Mouse (Mus musculus) neural tube, embryonic 11.5 days (tissue): ENCODE measurements at regions not wholly inside any gene's neighbourhood (a gene's known extent, or its start where the extent isn't known, plus 50 kb on each side); places are given as distances from the start of the nearest gene placed in this dataset.

Experiments
- ATAC-seq: fragments of 200-750 bp; cut with Nextera tagmentation; 2 replicates; pipeline ENCODE4 v1.8.0; 2017; ENCODE audit warnings: moderate number of reproducible peaks, mild to moderate bottlenecking, moderate TSS enrichment, moderate library complexity; ENCODE audit not compliant: insufficient read depth, low FRiP score, low TSS enrichment
- DNase-seq: peaks from one replicate; pipeline ENCODE4 v3.0.0-alpha.2; 2015; ENCODE audit warnings: low spot score
- H3K27ac ChIP-seq: fragments of 300-500 bp; sonication (generic); 2 replicates; pipeline ENCODE4 v1.5.1; 2014; ENCODE audit warnings: low read depth, mild to moderate bottlenecking, low read length
- H3K27me3 ChIP-seq: fragments of 300-500 bp; sonication (generic); 2 replicates; pipeline ENCODE4 v1.6.1; 2014; ENCODE audit warnings: mild to moderate bottlenecking, low read length, mixed read lengths; ENCODE audit not compliant: control insufficient read depth, insufficient read depth
- H3K36me3 ChIP-seq: fragments of 300-500 bp; sonication (generic); 2 replicates; pipeline ENCODE4 v1.6.1; 2014; ENCODE audit warnings: mild to moderate bottlenecking, low read length, moderate library complexity, mixed read lengths; ENCODE audit not compliant: control insufficient read depth, insufficient read depth
- H3K4me1 ChIP-seq: fragments of 300-500 bp; sonication (generic); 2 replicates; pipeline ENCODE4 v1.6.1; 2014; ENCODE audit warnings: low read length, mixed read lengths; ENCODE audit not compliant: control insufficient read depth, insufficient read depth
- H3K4me2 ChIP-seq: fragments of 300-500 bp; sonication (generic); 2 replicates; pipeline ENCODE4 v1.6.1; 2014; ENCODE audit warnings: low read depth, mild to moderate bottlenecking, moderate library complexity
- H3K4me3 ChIP-seq: fragments of 300-500 bp; sonication (generic); 2 replicates; pipeline ENCODE4 v1.5.1; 2014; ENCODE audit warnings: low read depth, low read length
- H3K9ac ChIP-seq: fragments of 300-500 bp; sonication (generic); 2 replicates; pipeline ENCODE4 v1.6.1; 2014; ENCODE audit warnings: mild to moderate bottlenecking, low read length
- H3K9me3 ChIP-seq: fragments of 300-500 bp; sonication (generic); 2 replicates; pipeline ENCODE4 v1.6.1; 2016; ENCODE audit warnings: low read length; ENCODE audit not compliant: control insufficient read depth
- WGBS: fragments of 180-500 bp; shearing (Covaris S2); extraction: QIAGEN DNeasy Blood & Tissue Kit; methylation state at CpG from one replicate; pipeline ENCODE4 v1.1.7; 2014; 5-methylcytosine and 5-hydroxymethylcytosine counted together

GRCm38 (mm10) chr15:68620417-68621214, 2119.9 kb upstream of the Lrrc6 start:
- Histone ChIP-seq H3K4me1 (no peaks in the 10 kb centered on the region), H3K4me3 (no peak overlapping the region)
- no peak for DNase-seq

GRCm38 (mm10) chr15:68606110-68606791, 2105.5 kb upstream of the Lrrc6 start:
- H3K9me3 ChIP-seq: no peaks in the 10 kb centered on the region
- H3K9ac ChIP-seq: no peak overlapping the region
- no peaks in the 10 kb centered on the region for H3K4me1 ChIP-seq
- DNase-seq: no peak
- no peaks in the 10 kb centered on the region for H3K27me3 ChIP-seq
- 63% methylated on average over 8 of the region's 8 CpGs for WGBS
- H3K4me2 ChIP-seq: no peak overlapping the region
- H3K27ac ChIP-seq: no peak overlapping the region
- no peak overlapping the region for H3K4me3 ChIP-seq
- H3K36me3 ChIP-seq: no peaks in the 10 kb centered on the region
- no peak for ATAC-seq

More at GRCm38 (mm10) chr15:68620417-68621214, 2119.9 kb upstream of the Lrrc6 start:
- no peak for ATAC-seq
- 77% methylated on average over 6 of the region's 6 CpGs for WGBS
- Histone ChIP-seq H3K27ac (no peak overlapping the region), H3K36me3 (no peaks in the 10 kb centered on the region), H3K27me3 (no peaks in the 10 kb centered on the region), H3K9ac (no peak overlapping the region), H3K9me3 (no peaks in the 10 kb centered on the region), H3K4me2 (no peak overlapping the region)

- Histone ChIP-seq H3K4me3 (no peak overlapping the region), H3K27ac (no peak overlapping the region), H3K9me3 (no peaks in the 10 kb centered on the region), H3K36me3 (no peaks in the 10 kb centered on the region), H3K9ac (no peak overlapping the region), H3K4me2 (no peak overlapping the region), H3K4me1 (no peaks in the 10 kb centered on the region), H3K27me3 (no peaks in the 10 kb centered on the region)
- no peak for ATAC-seq
- WGBS: 77% methylated on average over 2 of the region's 2 CpGs
- no peak for DNase-seq
Measured at GRCm38 (mm10) chr15:68605478-68605877, 2104.8 kb upstream of the Lrrc6 start.

GRCm38 (mm10) chr15:68582177-68582576, 2081.5 kb upstream of the Lrrc6 start:
- Histone ChIP-seq H3K4me2 (no peak overlapping the region), H3K36me3 (no peaks in the 10 kb centered on the region), H3K27ac (no peak overlapping the region), H3K4me1 (no peaks in the 10 kb centered on the region), H3K4me3 (no peak overlapping the region), H3K9ac (no peak overlapping the region), H3K9me3 (no peaks in the 10 kb centered on the region), H3K27me3 (no peaks in the 10 kb centered on the region)
- DNase-seq (no peak), ATAC-seq (no peak)
- WGBS: 88% methylated on average over 4 of the region's 4 CpGs

- 91% methylated on average over 2 of the region's 2 CpGs for WGBS
- Histone ChIP-seq H3K4me2 (no peak overlapping the region), H3K4me3 (no peak overlapping the region), H3K27me3 (no peaks in the 10 kb centered on the region), H3K9ac (no peak overlapping the region), H3K4me1 (no peaks in the 10 kb centered on the region), H3K27ac (no peak overlapping the region), H3K9me3 (no peaks in the 10 kb centered on the region), H3K36me3 (no peaks in the 10 kb centered on the region)
- ATAC-seq: no peak
- no peak for DNase-seq
Measured at GRCm38 (mm10) chr15:68579486-68579885, 2078.8 kb upstream of the Lrrc6 start.

- DNase-seq (no peak), ATAC-seq (no peak)
- no peaks in the 10 kb centered on the region for H3K27me3 ChIP-seq
- H3K4me1 ChIP-seq: no peaks in the 10 kb centered on the region
- H3K27ac ChIP-seq: no peak overlapping the region
- no peak overlapping the region for H3K4me3 ChIP-seq
- no peaks in the 10 kb centered on the region for H3K36me3 ChIP-seq
- H3K9ac ChIP-seq: no peak overlapping the region
- no peaks in the 10 kb centered on the region for H3K9me3 ChIP-seq
- WGBS: 92% methylated on average over 3 of the region's 3 CpGs
- H3K4me2 ChIP-seq: no peak overlapping the region
Measured at GRCm38 (mm10) chr15:68560654-68561053, 2059.9 kb upstream of the Lrrc6 start.

- Histone ChIP-seq H3K9me3 (no peaks in the 10 kb centered on the region), H3K4me3 (no peak overlapping the region), H3K27ac (no peak overlapping the region), H3K9ac (no peak overlapping the region), H3K36me3 (no peaks in the 10 kb centered on the region), H3K4me2 (no peak overlapping the region), H3K4me1 (no peaks in the 10 kb centered on the region), H3K27me3 (no peaks in the 10 kb centered on the region)
- WGBS: 69% methylated on average over 7 of the region's 7 CpGs
- DNase-seq (no peak), ATAC-seq (no peak)
Measured at GRCm38 (mm10) chr15:68556133-68556532, 2055.4 kb upstream of the Lrrc6 start.

GRCm38 (mm10) chr15:68536055-68536325, 2035.3 kb upstream of the Lrrc6 start:
- H3K4me3 ChIP-seq: no peak overlapping the region
- H3K4me1 ChIP-seq: no peaks in the 10 kb centered on the region
- no peak overlapping the region for H3K4me2 ChIP-seq
- 75% methylated on average over 4 of the region's 4 CpGs for WGBS
- H3K9ac ChIP-seq: no peak overlapping the region
- no peaks in the 10 kb centered on the region for H3K9me3 ChIP-seq
- no peaks in the 10 kb centered on the region for H3K27me3 ChIP-seq
- H3K27ac ChIP-seq: no peak overlapping the region
- no peaks in the 10 kb centered on the region for H3K36me3 ChIP-seq
- ATAC-seq (no peak), DNase-seq (no peak)
